Mouse (Mus musculus) liver, embryonic 13.5 days (tissue): Measurements from ENCODE around the gene Hexim1. TPM values are rescaled to one million over a fixed set of nuclear protein-coding genes. Genes with fewer than 3 reads are reported as not detected.
A peak's percentile ranks its signal among the peaks of the same experiment; 100 is the strongest.

ENCODE experiments used
- ATAC-seq: fragments of 200-750 bp; cut with Nextera tagmentation; 2 replicates; pipeline ENCODE4 v1.8.0; 2017; ENCODE audit warnings: low read depth, mild to moderate bottlenecking, moderate number of reproducible peaks, moderate library complexity
- DNase-seq: peaks from one replicate; pipeline ENCODE4 v3.0.0; 2022
- H3K27ac ChIP-seq: fragments of 300-500 bp; sonication (generic); 2 replicates; pipeline ENCODE4 v1.5.1; 2015; ENCODE audit warnings: moderate library complexity, mild to moderate bottlenecking, inconsistent platforms
- H3K27me3 ChIP-seq: fragments of 300-500 bp; sonication (generic); 2 replicates; pipeline ENCODE4 v1.6.1; 2015; ENCODE audit warnings: mild to moderate bottlenecking, inconsistent platforms
- H3K36me3 ChIP-seq: fragments of 300-500 bp; sonication (generic); 2 replicates; pipeline ENCODE4 v1.6.1; 2015; ENCODE audit warnings: mild to moderate bottlenecking, inconsistent platforms
- H3K4me1 ChIP-seq: fragments of 300-500 bp; sonication (generic); replicated peaks from 2 replicates; pipeline ENCODE4 v1.6.1; 2015; ENCODE audit warnings: inconsistent platforms
- H3K4me2 ChIP-seq: fragments of 300-500 bp; sonication (generic); 2 replicates; pipeline ENCODE4 v1.6.1; 2015; ENCODE audit warnings: inconsistent platforms, mild to moderate bottlenecking, moderate library complexity
- H3K4me3 ChIP-seq: fragments of 300-500 bp; sonication (generic); replicated peaks from 2 replicates; pipeline ENCODE4 v1.5.1; 2015; ENCODE audit warnings: mild to moderate bottlenecking, inconsistent platforms
- H3K9ac ChIP-seq: fragments of 300-500 bp; sonication (generic); 2 replicates; pipeline ENCODE4 v1.6.1; 2015; ENCODE audit warnings: mild to moderate bottlenecking, inconsistent platforms
- H3K9me3 ChIP-seq: fragments of 300-500 bp; sonication (generic); replicated peaks from 2 replicates; pipeline ENCODE4 v1.6.1; 2016; ENCODE audit warnings: inconsistent platforms
- WGBS: fragments of 180-500 bp; shearing (Covaris S2); methylation state at CpG from one replicate; pipeline ENCODE4 v1.1.7; 2015; ENCODE audit not compliant: insufficient replicate concordance; 5-methylcytosine and 5-hydroxymethylcytosine counted together
- polyA plus RNA-seq: library from polyadenylated mRNA; unstranded; fragments of >200 nt; fragmentation: Nextera tagmentation; extraction: Ambion mirVana; gene quantifications from 2 replicates; pipeline ENCODE4 v1.2.1, GENCODE M21; 2015

The Hexim1 gene
- polyA plus RNA-seq, 1 experiment from 2014 or later = 2.6 TPM

DNA sequence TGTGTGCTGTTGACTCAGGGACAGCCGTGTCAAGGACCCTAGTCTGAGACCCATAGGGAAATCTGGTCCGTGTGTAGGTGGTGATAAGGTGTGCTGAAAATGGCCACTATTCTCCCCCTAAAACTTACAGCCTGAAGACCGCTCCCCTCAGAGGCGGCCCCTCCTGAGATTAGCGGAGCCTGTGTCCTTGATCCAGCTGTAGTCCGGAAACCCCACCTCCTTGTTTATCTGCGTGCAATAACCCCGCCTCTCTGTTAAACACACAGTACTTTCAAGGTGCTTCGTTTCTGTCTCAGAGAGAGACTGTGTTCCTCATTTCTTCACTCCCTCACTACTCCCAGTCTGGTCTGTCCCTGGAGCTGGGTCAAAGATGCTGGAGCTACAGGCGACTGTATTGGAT, 48.4 kb downstream of the Hexim1 start:
- Histone ChIP-seq H3K4me3 (no peak overlapping the region), H3K4me1 (peaks cover 6% of the 10 kb centered on the region), H3K27ac (no peak overlapping the region), H3K27me3 (peaks cover 7% of the 10 kb centered on the region), H3K36me3 (no peaks in the 10 kb centered on the region), H3K4me2 (peak overlapping the region; percentile 42), H3K9ac (no peak overlapping the region), H3K9me3 (no peaks in the 10 kb centered on the region)
- WGBS = 8% methylated on average over 10 of the region's 10 CpGs
- ATAC-seq = 0 out of 2 replicates have a peak, but pooled peaks have one; percentile 26
- DNase-seq = peak; percentile 28

DNA sequence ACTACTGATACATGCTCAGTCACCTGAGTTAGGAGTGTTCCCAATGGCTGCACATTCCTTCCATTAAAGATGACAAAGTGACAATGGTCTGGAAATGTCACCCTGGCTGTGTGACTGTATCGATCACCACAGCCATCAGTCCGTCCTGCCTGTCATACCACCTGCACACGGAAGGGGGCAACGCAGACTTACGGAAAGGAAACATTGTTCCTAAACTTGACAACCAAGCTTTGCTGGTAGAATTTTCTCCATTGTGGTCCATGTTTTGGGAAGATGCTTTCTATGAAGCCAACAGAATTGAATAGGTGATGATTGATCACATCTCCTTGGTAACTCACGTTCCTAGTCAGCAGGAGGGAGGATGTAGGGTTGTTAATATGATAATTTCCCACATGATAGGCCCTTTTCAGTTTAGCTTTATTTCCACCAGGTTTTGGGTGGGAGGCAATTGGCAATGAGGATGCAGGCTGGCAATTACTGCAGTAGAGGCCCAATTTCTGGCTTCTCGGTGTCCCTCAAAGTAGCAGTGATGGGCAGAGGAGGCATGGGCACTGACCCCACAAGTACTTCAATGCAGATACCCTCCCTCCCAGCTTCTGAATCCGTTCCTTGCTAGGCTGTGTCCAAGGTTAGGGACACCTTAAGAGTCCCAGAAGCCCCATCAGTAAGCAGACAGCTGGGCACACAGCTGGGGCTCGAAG, 52.8 kb downstream of the Hexim1 start:
- Histone ChIP-seq H3K27me3 (peaks cover 45% of the 10 kb centered on the region), H3K4me2 (no peak overlapping the region), H3K9me3 (no peaks in the 10 kb centered on the region), H3K9ac (no peak overlapping the region), H3K27ac (no peak overlapping the region), H3K4me3 (no peak overlapping the region), H3K36me3 (no peaks in the 10 kb centered on the region), H3K4me1 (peaks cover 37% of the 10 kb centered on the region)
- DNase-seq (peak; percentile 26), ATAC-seq (no peak)
- whole genome bisulfite sequencing = 21% methylated on average over 9 of the region's 9 CpGs

Other genes starting within 250 kb of the Hexim1 start
- 144 and 160 TPM in 2 replicates for gene Eftud2, start 235.2 kb upstream of the Hexim1 start, polyA plus RNA-seq
- gene Ccdc103, start 235.0 kb upstream of the Hexim1 start, polyA plus RNA-seq = 0.91 and 1.4 TPM in 2 replicates
- 0.06 TPM in 1 of 2 replicates, not detected in the other for gene Fam187a, start 231.1 kb upstream of the Hexim1 start, polyA plus RNA-seq
- 7.2 and 7.7 TPM in 2 replicates for gene Gfap, start 215.3 kb upstream of the Hexim1 start, polyA plus RNA-seq
- 9.0 and 9.3 TPM in 2 replicates for gene Kif18b, start 191.1 kb upstream of the Hexim1 start, polyA plus RNA-seq
- gene C1ql1, start 169.5 kb upstream of the Hexim1 start, polyA plus RNA-seq = 0.07 and 0.10 TPM in 2 replicates
- 47.8 and 52.2 TPM in 2 replicates for gene Nmt1, start 88.0 kb upstream of the Hexim1 start, polyA plus RNA-seq
- 29.9 and 37.3 TPM in 2 replicates for gene Dcakd, start 87.9 kb upstream of the Hexim1 start, polyA plus RNA-seq
- gene Plcd3, start 14.6 kb upstream of the Hexim1 start, polyA plus RNA-seq = 0.28 and 0.50 TPM in 2 replicates
- 60.4 and 62.2 TPM in 2 replicates for gene Acbd4, start 14.5 kb upstream of the Hexim1 start, polyA plus RNA-seq
- 6.3 and 7.7 TPM in 2 replicates for gene Hexim2, start 16.2 kb downstream of the Hexim1 start, polyA plus RNA-seq
- 3.0 TPM in 2 replicates for gene Fmnl1, start 54.9 kb downstream of the Hexim1 start, polyA plus RNA-seq
- not detected in 2 replicates for gene 1700023F06Rik, start 92.3 kb downstream of the Hexim1 start, polyA plus RNA-seq
- not detected in 2 replicates for gene Spata32, start 102.2 kb downstream of the Hexim1 start, polyA plus RNA-seq
- gene Map3k14, start 151.2 kb downstream of the Hexim1 start, polyA plus RNA-seq = 0.42 and 0.50 TPM in 2 replicates
- 1.6 and 1.8 TPM in 2 replicates for gene Arhgap27, start 247.5 kb downstream of the Hexim1 start, polyA plus RNA-seq